Mouse (Mus musculus) neural tube, embryonic 15.5 days (tissue): Measurements from ENCODE around the gene Ap1m1. TPM values are rescaled to one million over a fixed set of nuclear protein-coding genes. Genes with fewer than 3 reads are reported as not detected.
A peak's percentile ranks its signal among the peaks of the same experiment; 100 is the strongest.

Source experiments
- ATAC-seq: fragments of 200-750 bp; cut with Nextera tagmentation; 2 replicates; pipeline ENCODE4 v1.8.0; 2017; ENCODE audit warnings: mild to moderate bottlenecking, moderate TSS enrichment, moderate library complexity; ENCODE audit not compliant: low FRiP score
- H3K27ac ChIP-seq: fragments of 300-500 bp; sonication (generic); replicated peaks from 2 replicates; pipeline ENCODE4 v1.5.1; 2015; ENCODE audit warnings: mild to moderate bottlenecking, inconsistent platforms
- H3K27me3 ChIP-seq: fragments of 300-500 bp; sonication (generic); replicated peaks from 2 replicates; pipeline ENCODE4 v1.6.1; 2015; ENCODE audit warnings: inconsistent platforms
- H3K36me3 ChIP-seq: fragments of 300-500 bp; sonication (generic); 2 replicates; pipeline ENCODE4 v1.6.1; 2015; ENCODE audit warnings: inconsistent platforms
- H3K4me1 ChIP-seq: fragments of 300-500 bp; sonication (generic); 2 replicates; pipeline ENCODE4 v1.6.1; 2015; ENCODE audit warnings: inconsistent platforms
- H3K4me2 ChIP-seq: fragments of 300-500 bp; sonication (generic); 2 replicates; pipeline ENCODE4 v1.6.1; 2015; ENCODE audit warnings: inconsistent platforms, mild to moderate bottlenecking, moderate library complexity
- H3K4me3 ChIP-seq: fragments of 300-500 bp; sonication (generic); replicated peaks from 2 replicates; pipeline ENCODE4 v1.5.1; 2015; ENCODE audit warnings: mild to moderate bottlenecking, inconsistent platforms
- H3K9ac ChIP-seq: fragments of 300-500 bp; sonication (generic); replicated peaks from 2 replicates; pipeline ENCODE4 v1.6.1; 2015; ENCODE audit warnings: mild to moderate bottlenecking, inconsistent platforms
- H3K9me3 ChIP-seq: fragments of 300-500 bp; sonication (generic); replicated peaks from 2 replicates; pipeline ENCODE4 v1.6.1; 2016; ENCODE audit warnings: inconsistent platforms
- WGBS: fragments of 180-500 bp; shearing (Covaris S2); methylation state at CpG from one replicate; pipeline ENCODE4 v1.1.7; 2015; ENCODE audit warnings: mixed read lengths; 5-methylcytosine and 5-hydroxymethylcytosine counted together
- polyA plus RNA-seq: library from polyadenylated mRNA; unstranded; fragments of >200 nt; fragmentation: Nextera tagmentation; extraction: Ambion mirVana; gene quantifications from 2 replicates; pipeline ENCODE4 v1.2.1, GENCODE M21; 2015

Gene Ap1m1
- polyA plus RNA-seq, 1 experiment from 2014 or later = 249 TPM

- Histone ChIP-seq H3K4me2 (no peak overlapping the region), H3K4me3 (no peak overlapping the region), H3K27ac (no peak overlapping the region), H3K4me1 (no peaks in the 10 kb centered on the region), H3K27me3 (no peaks in the 10 kb centered on the region), H3K9me3 (no peaks in the 10 kb centered on the region), H3K9ac (no peak overlapping the region), H3K36me3 (peaks cover 7% of the 10 kb centered on the region)
- no peak for ATAC-seq
- 46% methylated on average over 4 of the region's 4 CpGs for WGBS
Observed at GRCm38 (mm10) chr8:72260585-72260984, 20.8 kb downstream of the Ap1m1 start.

- H3K36me3 ChIP-seq = peaks cover 5% of the 10 kb centered on the region
- no peaks in the 10 kb centered on the region for H3K4me1 ChIP-seq
- no peak overlapping the region for H3K4me2 ChIP-seq
- H3K9ac ChIP-seq = no peak overlapping the region
- H3K27me3 ChIP-seq = no peaks in the 10 kb centered on the region
- ATAC-seq = peak; percentile 36; the same call in 1 of the 2 replicates
- no peak overlapping the region for H3K4me3 ChIP-seq
- no peak overlapping the region for H3K27ac ChIP-seq
- WGBS = 22% methylated on average over 2 of the region's 2 CpGs
- H3K9me3 ChIP-seq = no peaks in the 10 kb centered on the region
Observed at GRCm38 (mm10) chr8:72261019-72261418, 21.2 kb downstream of the Ap1m1 start.

- H3K4me3 ChIP-seq = no peak overlapping the region
- H3K27ac ChIP-seq = no peak overlapping the region
- H3K4me2 ChIP-seq = no peak overlapping the region
- H3K9ac ChIP-seq = no peak overlapping the region
- no peaks in the 10 kb centered on the region for H3K4me1 ChIP-seq
- peaks cover 5% of the 10 kb centered on the region; the same call in 1 of the 2 replicates for H3K36me3 ChIP-seq
- no peaks in the 10 kb centered on the region for H3K27me3 ChIP-seq
- no peak for ATAC-seq
- no peaks in the 10 kb centered on the region for H3K9me3 ChIP-seq
Observed at GRCm38 (mm10) chr8:72261431-72261830, 21.6 kb downstream of the Ap1m1 start.

GRCm38 (mm10) chr8:72261872-72262271 is 22.1 kb downstream of the Ap1m1 start:
- H3K9me3 ChIP-seq = no peaks in the 10 kb centered on the region
- H3K4me1 ChIP-seq = no peaks in the 10 kb centered on the region
- H3K27me3 ChIP-seq = no peaks in the 10 kb centered on the region
- no peak overlapping the region for H3K27ac ChIP-seq
- peaks cover 2% of the 10 kb centered on the region; the same call in 1 of the 2 replicates for H3K36me3 ChIP-seq
- no peak overlapping the region for H3K9ac ChIP-seq
- no peak overlapping the region for H3K4me2 ChIP-seq
- ATAC-seq = no peak
- WGBS = 57% methylated on average over 5 of the region's 5 CpGs
- no peak overlapping the region for H3K4me3 ChIP-seq

- no peak for ATAC-seq
- 90% methylated on average over 2 of the region's 2 CpGs for WGBS
- H3K4me3 ChIP-seq = no peak overlapping the region
- H3K36me3 ChIP-seq = no peaks in the 10 kb centered on the region
- no peak overlapping the region for H3K27ac ChIP-seq
- no peaks in the 10 kb centered on the region for H3K9me3 ChIP-seq
- no peaks in the 10 kb centered on the region for H3K27me3 ChIP-seq
- no peak overlapping the region for H3K9ac ChIP-seq
- H3K4me2 ChIP-seq = no peak overlapping the region
- no peaks in the 10 kb centered on the region for H3K4me1 ChIP-seq
Observed at GRCm38 (mm10) chr8:72262756-72263155, 22.9 kb downstream of the Ap1m1 start.

GRCm38 (mm10) chr8:72263451-72263850 is 23.6 kb downstream of the Ap1m1 start:
- Histone ChIP-seq H3K4me2 (no peak overlapping the region), H3K4me1 (no peaks in the 10 kb centered on the region), H3K36me3 (no peaks in the 10 kb centered on the region), H3K9ac (no peak overlapping the region), H3K27ac (no peak overlapping the region), H3K9me3 (no peaks in the 10 kb centered on the region), H3K4me3 (no peak overlapping the region), H3K27me3 (no peaks in the 10 kb centered on the region)
- WGBS = 70% methylated on average over 7 of the region's 7 CpGs
- ATAC-seq = no peak

- WGBS = 72% methylated on average over 4 of the region's 7 CpGs
- Histone ChIP-seq H3K4me3 (no peak overlapping the region), H3K4me1 (no peaks in the 10 kb centered on the region), H3K27ac (no peak overlapping the region), H3K9ac (no peak overlapping the region), H3K4me2 (no peak overlapping the region), H3K27me3 (no peaks in the 10 kb centered on the region), H3K9me3 (no peaks in the 10 kb centered on the region), H3K36me3 (no peaks in the 10 kb centered on the region)
- ATAC-seq = no peak
Observed at GRCm38 (mm10) chr8:72265342-72265741, 25.5 kb downstream of the Ap1m1 start.

- Histone ChIP-seq H3K9me3 (no peaks in the 10 kb centered on the region), H3K4me3 (no peak overlapping the region)
Observed at GRCm38 (mm10) chr8:72266671-72267070, 26.9 kb downstream of the Ap1m1 start.

GRCm38 (mm10) chr8:72267106-72267505 is 27.3 kb downstream of the Ap1m1 start:
- no peak overlapping the region for H3K9ac ChIP-seq
- H3K27me3 ChIP-seq = no peaks in the 10 kb centered on the region
- no peak overlapping the region for H3K4me3 ChIP-seq
- WGBS = 95% methylated on average over 8 of the region's 8 CpGs
- no peak for ATAC-seq
- no peak overlapping the region for H3K4me2 ChIP-seq
- H3K4me1 ChIP-seq = no peaks in the 10 kb centered on the region
- H3K9me3 ChIP-seq = no peaks in the 10 kb centered on the region
- no peaks in the 10 kb centered on the region for H3K36me3 ChIP-seq
- H3K27ac ChIP-seq = no peak overlapping the region

More at GRCm38 (mm10) chr8:72266671-72267070, 26.9 kb downstream of the Ap1m1 start:
- Histone ChIP-seq H3K27ac (no peak overlapping the region), H3K27me3 (no peaks in the 10 kb centered on the region), H3K4me2 (no peak overlapping the region), H3K36me3 (no peaks in the 10 kb centered on the region), H3K9ac (no peak overlapping the region), H3K4me1 (no peaks in the 10 kb centered on the region)
- ATAC-seq = no peak

GRCm38 (mm10) chr8:72268356-72268755 is 28.5 kb downstream of the Ap1m1 start:
- Histone ChIP-seq H3K27me3 (no peaks in the 10 kb centered on the region), H3K27ac (peak overlapping the region; percentile 60; the same call in 1 of the 2 replicates)
- WGBS = 84% methylated on average over 15 of the region's 15 CpGs

GRCm38 (mm10) chr8:72270606-72271005 is 30.8 kb downstream of the Ap1m1 start:
- H3K4me2 ChIP-seq = no peak overlapping the region
- H3K4me1 ChIP-seq = no peaks in the 10 kb centered on the region
- H3K27me3 ChIP-seq = no peaks in the 10 kb centered on the region
- H3K9ac ChIP-seq = no peak overlapping the region
- no peaks in the 10 kb centered on the region for H3K36me3 ChIP-seq
- WGBS = 89% methylated on average over 12 of the region's 12 CpGs
- ATAC-seq = no peak
- no peak overlapping the region for H3K27ac ChIP-seq
- H3K4me3 ChIP-seq = no peak overlapping the region
- H3K9me3 ChIP-seq = no peaks in the 10 kb centered on the region

More at GRCm38 (mm10) chr8:72268356-72268755, 28.5 kb downstream of the Ap1m1 start:
- ATAC-seq = no peak
- Histone ChIP-seq H3K9ac (no peak overlapping the region), H3K36me3 (no peaks in the 10 kb centered on the region), H3K4me1 (no peaks in the 10 kb centered on the region), H3K4me2 (no peak overlapping the region), H3K9me3 (no peaks in the 10 kb centered on the region), H3K4me3 (no peak overlapping the region)

GRCm38 (mm10) chr8:72271051-72271660 is 31.3 kb downstream of the Ap1m1 start:
- ATAC-seq = no peak
- H3K27me3 ChIP-seq = no peaks in the 10 kb centered on the region
- H3K9ac ChIP-seq = no peak overlapping the region
- no peak overlapping the region for H3K4me2 ChIP-seq
- no peak overlapping the region for H3K4me3 ChIP-seq
- no peaks in the 10 kb centered on the region for H3K9me3 ChIP-seq
- no peak overlapping the region for H3K27ac ChIP-seq
- no peaks in the 10 kb centered on the region for H3K36me3 ChIP-seq
- WGBS = 84% methylated on average over 11 of the region's 11 CpGs
- H3K4me1 ChIP-seq = no peaks in the 10 kb centered on the region
